Mouse (Mus musculus) thymus, adult 2 months (tissue): ENCODE measurements at regions not wholly inside any gene's neighbourhood (a gene's known extent, or its start where the extent isn't known, plus 50 kb on each side); places are given as distances from the start of the nearest gene placed in this dataset.

Experiments used
- DNase-seq: peaks from one replicate; pipeline ENCODE4 v3.0.0; 2021
- H3K27ac ChIP-seq: fragments of 200-500 bp; 2 replicates; pipeline ENCODE4 v1.5.1; 2012; ENCODE audit warnings: low read length, control low read depth; ENCODE audit not compliant: control insufficient read depth, insufficient read depth
- H3K27me3 ChIP-seq: fragments of 200-500 bp; 2 replicates; pipeline ENCODE4 v1.6.1; 2012; ENCODE audit warnings: mild to moderate bottlenecking, low read length, moderate library complexity, mixed read lengths; ENCODE audit not compliant: control insufficient read depth, insufficient read depth
- H3K36me3 ChIP-seq: fragments of 200-500 bp; 2 replicates; pipeline ENCODE4 v1.6.1; 2012; ENCODE audit warnings: mild to moderate bottlenecking, low read length, moderate library complexity; ENCODE audit not compliant: control insufficient read depth, insufficient read depth
- H3K4me1 ChIP-seq: fragments of 200-500 bp; replicated peaks from 2 replicates; pipeline ENCODE4 v1.6.1; 2012; ENCODE audit warnings: low read length; ENCODE audit not compliant: control insufficient read depth, insufficient read depth
- H3K4me3 ChIP-seq: fragments of 200-500 bp; 2 replicates; pipeline ENCODE4 v1.5.1; 2012; ENCODE audit warnings: mild to moderate bottlenecking, low read length, control low read depth, moderate library complexity; ENCODE audit not compliant: control insufficient read depth, insufficient read depth
- CTCF ChIP-seq: fragments of 200-500 bp; IDR thresholded peaks from 2 replicates; pipeline ENCODE4 v1.5.1; 2012; ENCODE audit warnings: mild to moderate bottlenecking, control low read depth, low read length, moderate library complexity, borderline replicate concordance; ENCODE audit not compliant: control insufficient read depth, poor library complexity, insufficient read depth; ENCODE audit errors: extremely low read depth
- POLR2A ChIP-seq: fragments of 200-500 bp; IDR thresholded peaks from 2 replicates; pipeline ENCODE4 v1.6.1; 2012; ENCODE audit warnings: mild to moderate bottlenecking, low read length, control low read depth, moderate library complexity; ENCODE audit not compliant: control insufficient read depth, poor library complexity, insufficient read depth; ENCODE audit errors: extremely low read depth
- WGBS: fragments of 180-500 bp; shearing (Covaris S2); methylation state at CpG from one replicate; pipeline ENCODE4 v1.1.7; 2018; 5-methylcytosine and 5-hydroxymethylcytosine counted together

- DNase-seq = peak; percentile 23
- Histone ChIP-seq H3K4me3 (no peak overlapping the region), H3K36me3 (no peaks in the 10 kb centered on the region), H3K27ac (peak overlapping the region; percentile 51), H3K27me3 (no peaks in the 10 kb centered on the region), H3K4me1 (peaks cover 65% of the 10 kb centered on the region)
- TF ChIP-seq POLR2A (no peak), CTCF (no peak)
- WGBS = 29% methylated on average over 12 of the region's 12 CpGs
Observed at GRCm38 (mm10) chr8:126660658-126661316, 67.0 kb upstream of the Irf2bp2 start.

GRCm38 (mm10) chr8:126659691-126660657 lies 66.2 kb upstream of the Irf2bp2 start:
- TF ChIP-seq CTCF = no peak
- no peak for TF ChIP-seq POLR2A
- Histone ChIP-seq H3K36me3 (no peaks in the 10 kb centered on the region), H3K27ac (peak overlapping the region; percentile 49), H3K27me3 (no peaks in the 10 kb centered on the region), H3K4me1 (peaks cover 65% of the 10 kb centered on the region), H3K4me3 (no peak overlapping the region)
- DNase-seq = peak; percentile 37
- 67% methylated on average over 12 of the region's 12 CpGs for WGBS

- no peaks in the 10 kb centered on the region for H3K27me3 ChIP-seq
- no peak overlapping the region for H3K4me3 ChIP-seq
- no peak for DNase-seq
- WGBS = 98% methylated on average over 6 of the region's 6 CpGs
- peaks cover 64% of the 10 kb centered on the region for H3K4me1 ChIP-seq
- TF ChIP-seq CTCF (no peak), POLR2A (no peak)
- H3K36me3 ChIP-seq = no peaks in the 10 kb centered on the region
- H3K27ac ChIP-seq = no peak overlapping the region
Observed at GRCm38 (mm10) chr8:126657546-126657945, 63.8 kb upstream of the Irf2bp2 start.

GRCm38 (mm10) chr8:126656554-126657260 lies 62.9 kb upstream of the Irf2bp2 start:
- no peak for DNase-seq
- no peak for TF ChIP-seq CTCF
- TF ChIP-seq POLR2A = no peak
- Histone ChIP-seq H3K4me3 (no peak overlapping the region), H3K27ac (no peak overlapping the region), H3K4me1 (peaks cover 62% of the 10 kb centered on the region), H3K36me3 (no peaks in the 10 kb centered on the region), H3K27me3 (no peaks in the 10 kb centered on the region)
- WGBS = 96% methylated on average over 10 of the region's 10 CpGs

GRCm38 (mm10) chr8:126655565-126655964 lies 61.8 kb upstream of the Irf2bp2 start:
- Histone ChIP-seq H3K4me1 (peaks cover 51% of the 10 kb centered on the region), H3K27me3 (no peaks in the 10 kb centered on the region), H3K27ac (no peak overlapping the region), H3K36me3 (no peaks in the 10 kb centered on the region), H3K4me3 (no peak overlapping the region)
- no peak for DNase-seq
- no peak for TF ChIP-seq POLR2A
- TF ChIP-seq CTCF = no peak
- 51% methylated on average over 2 of the region's 2 CpGs for WGBS

- TF ChIP-seq POLR2A (no peak), CTCF (no peak)
- peak; percentile 48 for DNase-seq
- no peak overlapping the region for H3K4me3 ChIP-seq
- no peak overlapping the region; the same call in 1 of the 2 replicates for H3K27ac ChIP-seq
- H3K27me3 ChIP-seq = no peaks in the 10 kb centered on the region
- peaks cover 40% of the 10 kb centered on the region for H3K4me1 ChIP-seq
- 32% methylated on average over 7 of the region's 7 CpGs for WGBS
- no peaks in the 10 kb centered on the region for H3K36me3 ChIP-seq
Observed at GRCm38 (mm10) chr8:126654353-126654752, 60.6 kb upstream of the Irf2bp2 start.
